Mouse (Mus musculus): ENCODE measurements around the gene Tob2. TPM values are rescaled to one million over a fixed set of nuclear protein-coding genes. Genes with fewer than 3 reads are reported as not detected.

Gene Tob2
- total RNA-seq, 1 experiment from 2014 or later = 27.0 TPM

Other genes with a start within 250 kb of the Tob2 start
- 26.7 and 31.7 TPM in 2 replicates for gene L3mbtl2, start 194.9 kb downstream of the Tob2 start, total RNA-seq (2017)
- not detected in 2 replicates for gene Chadl, start 161.5 kb downstream of the Tob2 start, total RNA-seq (2017)
- gene Zc3h7b, start 113.7 kb downstream of the Tob2 start, total RNA-seq (2017) = 27.9 and 31.5 TPM in 2 replicates
- gene Rangap1, start 113.3 kb downstream of the Tob2 start, total RNA-seq (2017) = 113 and 121 TPM in 2 replicates
- gene Tef, start 56.4 kb downstream of the Tob2 start, total RNA-seq (2017) = 11.3 and 20.6 TPM in 2 replicates
- gene Phf5a, start 13.1 kb upstream of the Tob2 start, total RNA-seq (2017) = 65.8 and 125 TPM in 2 replicates
- gene Aco2, start 13.5 kb upstream of the Tob2 start, total RNA-seq (2017) = 132 and 149 TPM in 2 replicates
- 52.6 and 64.6 TPM in 2 replicates for gene Polr3h, start 67.4 kb upstream of the Tob2 start, total RNA-seq (2017)
- gene Csdc2, start 78.0 kb upstream of the Tob2 start, total RNA-seq (2017) = not detected in 2 replicates
- 15.1 and 17.1 TPM in 2 replicates for gene Pmm1, start 102.1 kb upstream of the Tob2 start, total RNA-seq (2017)
- not detected in 2 replicates for gene 1700029P11Rik, start 121.7 kb upstream of the Tob2 start, total RNA-seq (2017)
- 409 and 444 TPM in 2 replicates for gene Xrcc6, start 129.0 kb upstream of the Tob2 start, total RNA-seq (2017)
- 12.2 and 13.6 TPM in 2 replicates for gene Desi1, start 175.1 kb upstream of the Tob2 start, total RNA-seq (2017)
- 197 and 206 TPM in 2 replicates for gene Snu13, start 188.8 kb upstream of the Tob2 start, total RNA-seq (2017)
- gene 4930407I10Rik, start 200.4 kb upstream of the Tob2 start, total RNA-seq (2017) = not detected in 2 replicates
- not detected in 2 replicates for gene Mei1, start 211.2 kb upstream of the Tob2 start, total RNA-seq (2017)

All from common myeloid progenitor, adult 5-6 weeks (primary cell).